20 mouse cellular contexts compared by ENCODE assay signal in genomic region chr3:31339236-31339635, GRCm38 (mm10). TPM values are rescaled to one million over a fixed set of nuclear protein-coding genes. Genes with fewer than 3 reads are reported as not detected.
DNase-seq lines count a peak whose midpoint lies in the region; ATAC-seq and TF ChIP-seq lines count a peak whose summit lies in the region.
"Had no signal": no experiment of that assay in that cellular context is flagged by ENCODE, and none has a peak within 500 bp of the region (broad histone marks: within the 10 kb centered on the region; RNA-seq: fewer than 3 reads in every experiment).

No protein-coding gene starts in this region.

- H3ac ChIP-seq in C2C12 (ENCODE audit: control insufficient read depth, insufficient read length, low read depth): no peak overlapping the region

- no peak overlapping the region for H3K27ac ChIP-seq in kidney, postnatal 0 days
- H3K27ac ChIP-seq: embryonic facial prominence, embryonic 15.5 days; forebrain, embryonic 15.5 days; heart, embryonic 10.5 days; hindbrain, embryonic 12.5 days had no signal

- no peak overlapping the region for H3K4me3 ChIP-seq in kidney, postnatal 0 days (replicated peaks; ENCODE audit: low read depth, low read length)
- H3K4me3 ChIP-seq in C2C12 (ENCODE audit: insufficient read depth, poor library complexity, severe bottlenecking): no peak overlapping the region
- H3K4me3 ChIP-seq: embryonic facial prominence, embryonic 15.5 days; erythroblast, embryonic 14.5 days; forebrain, embryonic 15.5 days; heart, embryonic 10.5 days; hindbrain, embryonic 12.5 days had no signal

- H3K79me3 ChIP-seq in C2C12 (ENCODE audit: low read depth): no peaks in the 10 kb centered on the region

- H3K9ac ChIP-seq in kidney, postnatal 0 days (ENCODE audit: low read depth, low read length): no peak overlapping the region
- H3K9ac ChIP-seq: embryonic facial prominence, embryonic 15.5 days; forebrain, embryonic 15.5 days; hindbrain, embryonic 12.5 days had no signal

- H3K4me1 ChIP-seq in kidney, postnatal 0 days (replicated peaks; ENCODE audit: insufficient read depth, low read length): no peaks in the 10 kb centered on the region
- H3K4me1 ChIP-seq: embryonic facial prominence, embryonic 15.5 days; forebrain, embryonic 15.5 days; hindbrain, embryonic 12.5 days had no signal

- peak; percentile 13 to 19 for DNase-seq in adrenal gland, postnatal 36 days
- DNase-seq in adrenal gland, postnatal 14 days: no peak
- peak; percentile 17 for DNase-seq in kidney, postnatal 0 days (ENCODE audit: low spot score)
- DNase-seq in kidney, postnatal 14 days: no peak
- DNase-seq in fibroblast of lung, adult 2 months (ENCODE audit: low read depth): peak; percentile 4
- no peak for DNase-seq in embryo, embryonic 9.5 days (ENCODE audit: extremely low spot score)
- DNase-seq: B cell, adult 2 months; cerebellum, adult 2 months; cerebellum, postnatal 10 days; gastrocnemius, postnatal 10 days; heart, adult 18-20 months; heart, postnatal 10 days; heart, postnatal 4 days had no signal

- no peak for TF ChIP-seq CTCF in kidney, postnatal 0 days (IDR thresholded peaks at IDR 0.05; ENCODE audit: low read depth)
- no peak for TF ChIP-seq CTCF in C2C12 (IDR thresholded peaks at IDR 0.05; ENCODE audit: control insufficient read depth, insufficient read depth, insufficient read length)

- no peaks in the 10 kb centered on the region for H3K79me2 ChIP-seq in C2C12 (ENCODE audit: control insufficient read depth, insufficient read depth)

- no peaks in the 10 kb centered on the region for H3K36me3 ChIP-seq in kidney, postnatal 0 days (ENCODE audit: insufficient read depth, low read length)
- no peaks in the 10 kb centered on the region for H3K36me3 ChIP-seq in C2C12 (ENCODE audit: control insufficient read depth, insufficient read depth)
- H3K36me3 ChIP-seq: embryonic facial prominence, embryonic 15.5 days; forebrain, embryonic 15.5 days; heart, embryonic 10.5 days; hindbrain, embryonic 12.5 days had no signal

- H3K9me3 ChIP-seq in kidney, postnatal 0 days (replicated peaks; ENCODE audit: low read length): no peaks in the 10 kb centered on the region
- H3K9me3 ChIP-seq: embryonic facial prominence, embryonic 15.5 days; forebrain, embryonic 15.5 days; heart, embryonic 10.5 days; hindbrain, embryonic 12.5 days had no signal

- ATAC-seq in kidney, postnatal 0 days (replicated peaks; ENCODE audit: low FRiP score, low read depth): no peak
- ATAC-seq: forebrain, embryonic 15.5 days; intestine, embryonic 16.5 days had no signal

- H3K27me3 ChIP-seq in kidney, postnatal 0 days (ENCODE audit: insufficient read depth, low read length): no peaks in the 10 kb centered on the region
- no peaks in the 10 kb centered on the region for H3K27me3 ChIP-seq in C2C12 (ENCODE audit: control insufficient read depth, insufficient read depth, insufficient read length)
- H3K27me3 ChIP-seq: embryonic facial prominence, embryonic 15.5 days; forebrain, embryonic 15.5 days; hindbrain, embryonic 12.5 days had no signal

- H3K4me2 ChIP-seq in kidney, postnatal 0 days (ENCODE audit: low read length): no peak overlapping the region
- H3K4me2 ChIP-seq: embryonic facial prominence, embryonic 15.5 days; forebrain, embryonic 15.5 days; hindbrain, embryonic 12.5 days had no signal

- 54% methylated on average over 3 of the region's 3 CpGs for WGBS in kidney, postnatal 0 days

TF ChIP-seq in C2C12, 6 proteins besides CTCF, POLR2A, EP300 and RAD21:
- TF ChIP-seq CEBPB (IDR thresholded peaks at IDR 0.05; ENCODE audit: low read depth) (no peak), MYOG (IDR thresholded peaks at IDR 0.05; ENCODE audit: control insufficient read depth, extremely low read depth, insufficient read length) (no peak), MYOD1 (IDR thresholded peaks at IDR 0.05; ENCODE audit: control insufficient read depth, insufficient read length, low read depth) (no peak), FOSL1 (IDR thresholded peaks at IDR 0.05; ENCODE audit: insufficient read depth, low read length, poor library complexity, severe bottlenecking) (peak; percentile 24), MAX (IDR thresholded peaks at IDR 0.05) (no peak), USF1 (IDR thresholded peaks at IDR 0.05; ENCODE audit: low read depth) (no peak)
TF ChIP-seq in C2C12: peak in this region for 1.

RNA-seq across cellular contexts. Expression of gene Slc7a14, which starts 29.1 kb away (rescaled TPM):
- total RNA-seq in adrenal gland, postnatal 36 days (2021): 1 to 10 TPM; 3.5 to 4.8 TPM
- 4.2 and 5.4 TPM in 2 replicates for total RNA-seq in adrenal gland, postnatal 14 days (2021)
- 0.01 and 0.03 TPM in 2 replicates for polyA plus RNA-seq in kidney, postnatal 0 days (2015; fragmentation: Nextera tagmentation; extraction: Ambion mirVana)
- polyA plus RNA-seq in C2C12 (2012; fragmentation: generic; extraction: Trizol): 0.01 TPM
- total RNA-seq: heart, adult 18-20 months had no signal
- polyA plus RNA-seq: erythroblast, embryonic 14.5 days had no signal

Comparison
In these comparisons a context has a peak if more than half of its experiments do, and no peak if none do; other contexts are left out.
1. DNase-seq: peak in adrenal gland, postnatal 36 days (2 of 2), kidney, postnatal 0 days (single experiment) and fibroblast of lung, adult 2 months (single experiment); none in adrenal gland, postnatal 14 days (single experiment), kidney, postnatal 14 days (single experiment) and embryo, embryonic 9.5 days (single experiment).